Mouse (Mus musculus) frontal cortex, postnatal 10 days (tissue): Measurements from ENCODE around the gene Naa25.
"Not testable (repeated sequence)": the region's sequence is repeated elsewhere in the genome, so short reads cannot be mapped to it uniquely, and the experiment has no call there.

Experiments used
- DNase-seq, 2 experiments: peaks; one replicate each; pipeline ENCODE4 v3.0.0; 2022; ENCODE audit warnings: low spot score in 2 of 2, mixed read lengths in 1 of 2

Naa25 gene

DNA sequence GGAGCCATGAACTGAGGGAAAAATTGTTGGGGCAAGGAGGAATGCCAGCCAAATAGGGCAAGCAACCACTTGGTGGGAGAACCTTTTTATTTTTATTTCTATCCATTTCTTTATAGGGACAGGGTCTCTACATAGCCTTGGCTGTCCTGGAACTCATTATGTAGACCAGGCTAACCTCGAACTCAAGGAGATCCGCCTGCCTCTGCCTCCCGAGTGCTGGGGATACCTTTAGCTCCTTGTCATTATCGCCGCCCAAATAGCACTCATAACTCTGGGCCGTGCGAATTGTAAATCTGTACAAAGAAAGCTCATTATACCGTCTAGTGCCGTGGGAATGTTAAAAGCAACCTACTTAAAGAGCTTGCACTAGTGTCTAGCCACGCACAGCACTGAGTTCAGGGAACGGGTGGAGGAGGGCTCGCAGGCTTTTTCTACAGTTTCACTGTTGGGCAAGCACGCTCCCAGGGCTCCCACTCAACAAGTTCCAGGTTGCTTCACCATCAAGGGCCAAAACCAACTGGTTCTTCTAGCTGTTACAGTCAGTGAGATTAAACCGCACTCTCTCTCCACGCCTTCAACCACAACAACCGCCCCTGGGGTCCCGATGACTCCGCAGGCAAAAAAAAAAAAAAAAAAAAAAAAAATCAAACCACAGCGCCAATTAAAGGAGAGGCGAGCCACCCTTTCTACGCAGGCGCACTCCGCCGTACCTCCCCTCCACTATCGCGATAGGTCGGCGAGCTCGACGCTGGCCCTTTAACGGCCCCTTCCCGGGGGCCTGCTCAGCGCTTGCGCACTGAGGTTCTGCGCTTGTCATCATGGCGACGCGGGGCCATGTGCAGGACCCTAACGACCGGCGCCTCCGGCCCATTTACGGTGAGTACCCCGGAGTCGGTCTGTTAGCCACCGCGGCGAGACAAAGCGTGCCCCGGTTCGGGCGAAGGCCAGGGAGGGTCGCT, at the start of gene Naa25:
Gene Naa25, plus strand, starts transcription at position 750 of the 959 bp plus-strand sequence.
- DNase-seq: peak; percentile 90 to 93

DNA sequence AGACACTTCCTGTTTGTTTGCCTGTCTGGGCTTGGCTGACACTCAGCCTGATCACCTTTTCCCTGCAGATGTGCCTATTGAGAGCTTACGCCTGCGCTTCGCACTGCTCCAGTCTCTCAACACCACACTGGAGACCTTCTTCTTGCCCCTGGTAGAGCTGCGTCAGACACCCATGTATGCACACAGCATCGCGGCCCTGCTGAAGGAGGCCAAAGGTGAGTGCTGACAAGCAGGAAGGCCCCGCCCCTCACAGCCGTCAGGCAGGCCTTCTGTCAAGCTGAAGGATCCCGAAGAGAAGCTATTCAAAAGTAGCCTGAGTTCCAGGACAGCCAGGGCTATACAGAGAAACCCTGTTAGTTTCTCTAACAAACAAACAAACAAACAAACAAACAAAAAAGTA, 38.5 kb upstream of the Naa25 start:
- no peak for DNase-seq

DNA sequence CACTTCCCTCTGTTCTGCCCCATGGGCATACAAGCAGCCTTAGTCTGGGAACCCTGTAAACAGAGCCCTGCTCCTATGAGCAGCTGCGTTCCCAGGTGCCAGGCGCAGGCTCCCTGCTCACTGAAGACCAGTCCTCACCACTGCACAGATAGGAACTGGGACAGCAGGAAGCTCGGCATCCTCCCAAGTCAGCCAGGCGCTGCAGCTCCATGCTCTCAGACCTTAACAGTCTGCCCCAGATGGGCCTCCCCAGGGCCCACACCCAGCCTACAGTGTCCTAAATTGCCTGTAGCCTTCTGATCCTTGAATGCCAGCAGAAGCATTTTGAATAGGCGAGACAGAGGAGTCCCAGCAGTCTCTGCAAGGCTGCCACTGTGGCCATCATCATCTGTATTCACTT, 36.0 kb upstream of the Naa25 start:
- no peak for DNase-seq

DNA sequence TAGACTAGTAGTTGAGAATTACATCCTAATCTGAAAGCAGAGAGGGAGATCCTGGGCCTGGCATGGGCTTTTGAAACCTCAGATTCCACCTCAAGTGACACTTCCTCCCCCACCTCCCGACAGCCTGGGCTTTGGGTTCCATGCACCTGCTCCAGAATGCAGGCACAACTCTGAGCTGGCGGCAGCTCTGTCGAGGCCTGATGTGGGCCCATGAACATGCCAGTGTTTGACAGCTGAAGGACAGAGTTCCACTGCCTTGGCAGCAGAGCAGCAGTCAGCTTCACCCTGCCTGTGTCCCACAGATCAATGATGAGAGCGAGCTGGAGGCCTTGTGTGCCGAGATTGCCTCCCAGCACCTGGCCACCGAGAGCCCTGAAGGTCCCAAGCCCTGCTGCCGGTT, 34.3 kb upstream of the Naa25 start:
- DNase-seq: no peak

DNA sequence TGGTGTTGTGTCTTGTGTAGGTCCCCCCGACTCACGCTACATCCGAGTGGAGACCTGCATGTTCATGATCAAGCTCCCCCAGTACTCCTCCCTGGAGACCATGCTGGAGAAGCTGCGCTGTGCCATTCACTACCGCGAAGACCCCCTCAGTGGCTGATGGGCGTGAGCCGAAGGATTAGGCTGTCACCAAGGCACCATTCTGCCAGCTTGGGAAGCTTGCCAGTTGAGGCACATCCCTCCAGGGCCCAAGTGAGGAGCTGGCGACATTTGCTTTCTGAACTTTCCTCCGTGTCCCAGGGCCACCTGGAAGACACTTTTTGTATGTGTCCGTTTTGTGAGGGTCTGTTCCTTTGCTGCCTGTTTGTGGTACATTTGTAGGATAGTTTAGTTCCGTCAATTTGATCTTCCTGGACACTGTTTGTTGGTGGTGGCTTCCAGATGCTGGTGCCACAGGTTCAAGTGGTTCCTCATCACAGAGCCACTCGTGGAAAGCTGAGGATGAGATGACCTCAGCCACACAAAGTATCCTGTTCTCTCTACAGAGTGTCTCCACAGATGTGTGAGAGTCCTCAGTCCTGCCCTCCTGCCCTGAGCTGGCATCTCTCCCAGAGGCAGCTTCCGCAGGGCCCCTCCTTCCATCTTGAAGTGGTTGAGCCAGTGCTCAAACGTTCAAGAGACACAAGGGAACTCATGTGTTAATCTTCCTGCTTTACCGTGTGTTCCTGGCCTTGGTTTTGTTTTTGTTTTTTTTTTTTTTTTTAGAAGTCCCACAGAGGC, 31.1 kb upstream of the Naa25 start:
- no peak for DNase-seq

DNA sequence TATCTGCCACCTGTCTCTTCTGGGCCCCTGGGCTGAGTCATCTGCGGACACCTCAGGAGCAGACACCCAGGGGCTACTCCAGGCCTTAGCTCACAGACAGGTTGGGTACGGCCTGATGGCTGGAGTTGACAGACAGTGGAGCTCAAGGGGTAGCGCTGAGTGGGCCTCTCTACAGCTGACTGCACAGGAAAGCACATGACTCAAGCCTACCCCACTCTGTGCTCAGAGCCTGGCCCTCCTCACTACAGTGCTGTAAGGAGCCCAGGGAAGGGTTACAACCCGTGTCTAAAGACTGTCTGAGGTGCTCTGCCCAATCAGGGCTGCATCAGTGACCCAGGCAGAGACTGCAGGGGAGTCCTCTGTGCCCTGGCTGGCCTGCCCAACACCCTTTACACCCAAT, 30.5 kb upstream of the Naa25 start:
- DNase-seq: no peak

DNA sequence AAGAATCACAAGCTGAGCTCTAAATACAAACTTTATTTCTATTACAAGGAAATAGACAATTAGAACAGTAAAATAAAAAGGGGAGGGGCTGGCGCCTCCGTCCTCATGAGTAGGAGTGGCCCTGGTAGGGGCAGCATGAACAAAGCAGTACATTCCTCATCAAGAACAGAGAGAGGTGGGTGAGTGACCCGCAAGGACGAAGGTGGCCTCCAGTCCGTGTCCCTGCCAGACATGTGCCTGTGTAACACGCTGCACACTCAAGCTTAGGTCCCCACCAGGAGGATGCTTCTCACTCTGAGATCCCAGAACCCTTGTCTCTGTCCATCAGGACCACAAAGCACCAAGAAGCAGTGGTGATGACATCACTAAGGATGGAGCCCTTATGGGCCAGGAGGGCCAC, 26.0 kb upstream of the Naa25 start:
- DNase-seq: no peak

DNA sequence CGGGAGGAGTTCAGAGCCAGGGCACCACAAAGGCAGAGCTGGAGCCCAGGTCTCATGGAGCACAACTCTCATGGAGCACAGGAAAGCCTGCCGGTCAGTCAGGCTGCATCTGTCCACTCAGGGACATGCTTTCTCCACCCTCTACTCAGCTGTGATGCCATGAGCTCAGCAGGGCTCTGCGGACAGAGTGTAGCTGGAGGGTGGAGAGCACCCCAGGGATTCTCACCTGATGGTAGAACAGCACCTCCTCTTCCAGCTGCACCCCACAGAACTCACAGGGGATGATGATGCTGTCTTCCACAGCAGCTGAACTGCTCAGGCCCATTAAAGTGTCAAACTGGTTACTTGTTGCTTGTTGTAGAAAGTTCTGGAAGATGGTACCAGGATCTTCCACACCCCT, 22.9 kb upstream of the Naa25 start:
- DNase-seq: no peak

DNA sequence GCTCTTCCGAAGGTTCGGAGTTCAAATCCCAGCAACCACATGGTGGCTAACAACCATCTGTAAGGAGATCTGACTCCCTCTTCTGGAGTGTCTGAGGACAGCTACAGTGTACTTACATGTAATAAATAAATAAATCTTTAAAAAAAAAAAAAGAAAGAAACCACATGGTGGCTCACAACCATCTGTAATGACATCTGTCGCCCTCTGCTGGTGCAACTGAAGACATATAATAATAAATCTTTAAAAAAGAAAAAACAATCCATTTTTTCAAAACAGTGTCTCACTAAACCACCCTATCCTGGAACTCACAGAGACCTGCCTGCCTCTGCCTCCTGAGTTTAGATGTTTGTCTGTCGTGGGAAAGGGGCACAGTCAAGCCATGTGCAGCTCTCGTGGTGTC, 20.8 kb upstream of the Naa25 start:
- DNase-seq: not testable (repeated sequence)

DNA sequence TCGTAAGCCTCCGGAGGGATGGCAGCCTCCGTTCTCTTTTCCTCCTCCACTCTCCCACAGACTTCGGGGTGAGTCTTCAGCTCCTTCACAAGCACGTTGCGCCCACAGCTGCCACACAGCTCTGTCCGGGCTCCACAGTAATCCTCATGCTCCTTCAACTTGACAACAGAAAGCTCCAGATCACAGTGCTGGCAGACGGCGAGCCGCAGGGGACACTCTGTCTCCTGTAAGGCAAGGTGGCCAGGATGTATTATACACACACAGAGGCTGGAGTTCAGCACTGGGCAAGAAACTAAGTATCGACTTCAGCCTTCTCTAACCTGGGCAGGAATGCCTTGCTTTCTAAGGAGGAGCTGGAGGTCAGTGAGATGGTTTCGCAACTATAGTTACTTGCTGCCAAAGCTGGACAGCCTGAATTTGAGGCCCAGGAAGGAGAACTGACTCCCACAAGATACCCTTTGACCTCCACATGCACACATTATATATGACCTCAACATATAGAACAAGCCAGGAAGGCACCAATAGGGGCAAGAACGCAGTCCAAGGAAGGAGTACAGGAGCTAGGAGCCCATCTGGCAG, 19.0 kb upstream of the Naa25 start:
- no peak for DNase-seq

DNA sequence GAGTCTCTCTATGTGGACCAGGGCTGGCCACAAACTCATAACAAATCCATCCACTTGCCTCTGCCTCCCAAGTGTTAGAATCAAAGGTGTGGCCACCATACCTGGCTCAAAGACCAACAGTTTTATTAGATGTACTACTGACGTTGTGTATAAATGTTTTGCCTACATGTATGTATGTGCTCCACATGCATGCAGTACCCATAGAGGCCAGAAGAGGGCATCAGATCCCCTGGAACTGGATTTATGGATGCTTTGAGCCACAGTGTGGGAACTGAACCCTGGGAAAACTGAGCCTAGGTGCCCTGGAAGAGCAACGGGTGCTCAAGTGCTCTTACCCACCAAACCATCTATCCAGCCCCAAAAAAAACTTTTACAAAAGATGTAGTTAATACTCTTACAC, 17.0 kb upstream of the Naa25 start:
- DNase-seq: no peak

DNA sequence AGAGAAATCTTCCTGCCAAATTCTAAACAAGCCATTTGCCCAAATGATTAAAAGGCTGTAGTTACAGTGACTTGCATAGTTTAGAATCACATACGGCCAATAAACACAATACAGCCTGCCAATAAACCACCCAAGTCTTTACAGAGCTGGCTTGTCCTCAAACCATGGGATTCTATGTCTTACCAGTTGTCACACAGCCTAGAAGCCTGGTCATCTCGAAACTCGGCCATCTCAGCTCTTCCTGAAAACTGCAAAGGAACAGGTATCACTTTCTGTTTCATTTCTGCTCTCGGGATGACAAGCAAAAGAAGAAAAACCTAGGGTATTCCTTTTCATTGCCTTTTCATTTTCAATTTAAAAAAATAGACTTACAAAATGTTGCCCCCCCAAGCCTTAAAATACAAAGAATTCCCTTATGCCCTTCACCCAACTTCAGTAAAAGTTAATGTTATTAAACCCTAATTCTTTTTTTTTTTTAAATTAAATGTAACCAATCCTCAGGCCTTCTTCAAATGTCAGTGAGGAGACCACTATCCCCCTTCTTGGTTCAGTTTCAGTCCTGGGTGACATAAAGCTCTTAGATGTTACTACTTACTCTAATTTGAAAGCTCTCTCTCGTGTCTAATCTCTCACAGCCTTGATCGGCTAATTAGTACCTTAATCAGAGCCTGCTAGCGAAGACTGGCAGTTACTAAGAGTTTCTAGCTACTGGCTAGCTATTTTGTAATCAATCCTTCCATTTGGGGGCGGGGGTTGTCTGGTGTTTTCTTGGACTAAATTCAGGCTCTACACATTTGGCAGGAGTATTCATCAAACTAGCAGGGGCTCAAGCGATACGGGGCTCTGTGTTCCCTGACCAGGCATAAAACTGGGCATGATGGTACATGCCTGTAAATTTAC, 13.6 kb upstream of the Naa25 start:
- no peak for DNase-seq

DNA sequence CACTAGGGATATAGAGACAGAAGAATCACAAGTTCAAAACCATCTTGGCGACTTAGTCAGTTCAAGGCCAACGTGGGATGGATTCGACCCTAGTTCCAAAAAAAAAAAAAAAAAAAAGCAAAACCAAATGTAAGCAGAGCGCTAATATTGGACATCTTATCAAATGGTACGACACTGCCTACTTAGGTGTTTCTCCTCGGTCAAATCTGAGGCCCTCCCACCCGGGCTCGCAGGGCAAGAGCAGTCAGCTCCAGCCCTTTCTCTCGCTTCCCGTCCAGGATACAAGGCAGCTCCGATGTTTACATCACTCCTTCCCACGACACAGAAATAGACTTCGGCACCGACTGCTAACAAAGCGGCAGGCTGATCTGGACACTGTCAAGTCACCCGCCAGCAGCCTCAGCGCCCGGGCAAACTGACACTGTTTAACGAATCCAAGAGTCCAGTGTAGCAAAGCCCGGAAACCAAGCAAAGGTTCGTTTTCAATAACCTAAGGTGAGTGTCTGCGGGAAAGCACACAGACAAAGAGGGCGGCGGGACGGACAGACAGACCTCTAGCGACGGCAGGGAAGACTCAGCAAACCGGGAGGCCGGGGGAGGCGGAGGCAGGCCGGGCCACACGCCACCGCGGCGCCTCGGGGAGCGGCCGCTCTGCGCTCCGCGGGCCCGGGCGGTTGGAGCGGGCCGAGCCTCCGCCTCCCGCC, 12.8 kb upstream of the Naa25 start:
- DNase-seq: no peak

DNA sequence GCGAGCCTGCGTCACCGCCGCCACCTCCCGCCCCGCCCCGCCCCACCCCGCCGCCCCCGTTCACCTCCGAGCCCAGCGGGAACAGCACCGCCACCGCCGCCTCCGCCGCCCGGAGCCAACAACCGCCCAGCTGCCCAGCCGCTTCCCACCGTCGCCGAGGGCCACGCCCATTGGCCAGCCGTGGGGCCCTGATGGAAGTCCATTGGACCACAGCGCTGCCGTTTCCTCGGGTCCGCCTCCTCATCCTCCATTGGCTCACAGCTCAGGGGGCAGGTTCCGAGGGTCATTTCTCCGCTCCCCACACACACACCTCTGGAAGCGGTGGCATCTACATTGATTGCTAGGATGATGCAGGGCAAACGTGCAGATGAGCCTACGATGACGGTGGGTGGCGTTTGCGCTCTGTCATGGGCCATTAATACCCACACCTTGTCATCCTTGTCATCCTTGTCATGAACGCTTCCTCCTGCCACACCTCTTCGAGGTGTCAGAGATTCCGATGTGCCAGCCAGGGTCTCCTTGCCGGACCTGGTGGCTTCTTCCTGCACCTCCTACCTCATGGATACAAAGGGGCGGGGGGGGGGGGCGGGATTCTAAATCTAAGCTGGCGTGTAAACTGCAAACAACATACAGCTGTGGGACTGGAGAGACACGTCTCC, 12.1 kb upstream of the Naa25 start, which contains the start of gene Trafd1:
Gene Trafd1, minus strand, starts transcription at position 172 of the 659 bp plus-strand sequence.
- peak; percentile 92 to 93 for DNase-seq

DNA sequence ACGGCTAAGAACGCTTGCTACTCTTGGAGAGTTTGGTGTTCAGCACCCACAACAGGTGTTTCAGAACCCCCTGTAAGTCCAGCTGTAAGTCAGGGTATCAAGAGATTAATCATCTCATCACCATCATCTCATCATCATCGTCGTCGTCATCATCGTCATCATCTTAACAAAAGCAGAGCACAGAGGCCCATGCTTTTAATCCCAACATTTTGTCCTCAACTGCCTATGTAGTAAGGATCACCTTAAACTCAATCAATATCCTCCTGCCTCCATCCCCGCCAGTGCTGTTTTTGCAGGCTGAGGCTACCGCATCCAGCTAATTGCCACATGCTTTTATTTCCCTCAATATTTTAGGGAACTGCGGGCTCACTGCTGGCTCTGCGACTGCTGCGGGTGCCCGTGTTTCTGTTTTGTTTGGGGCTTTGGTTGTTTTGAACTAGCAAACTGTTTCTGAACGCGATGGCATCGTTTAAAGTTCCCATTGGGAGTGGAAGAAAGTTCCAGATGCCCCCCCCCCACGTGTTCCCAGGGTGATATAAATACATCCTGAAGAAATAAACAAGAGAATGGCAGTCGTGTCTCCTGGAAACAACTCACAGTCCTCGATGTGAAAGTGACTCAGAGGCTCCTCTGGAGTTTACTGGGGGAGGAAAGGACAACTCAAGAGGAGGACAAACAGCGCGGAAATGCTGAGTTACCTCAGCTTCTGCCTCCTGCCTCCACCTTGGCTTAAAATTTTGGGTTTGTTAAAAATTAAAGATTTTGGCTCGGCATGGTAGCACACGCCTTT, 11.4 kb upstream of the Naa25 start:
- DNase-seq: no peak

DNA sequence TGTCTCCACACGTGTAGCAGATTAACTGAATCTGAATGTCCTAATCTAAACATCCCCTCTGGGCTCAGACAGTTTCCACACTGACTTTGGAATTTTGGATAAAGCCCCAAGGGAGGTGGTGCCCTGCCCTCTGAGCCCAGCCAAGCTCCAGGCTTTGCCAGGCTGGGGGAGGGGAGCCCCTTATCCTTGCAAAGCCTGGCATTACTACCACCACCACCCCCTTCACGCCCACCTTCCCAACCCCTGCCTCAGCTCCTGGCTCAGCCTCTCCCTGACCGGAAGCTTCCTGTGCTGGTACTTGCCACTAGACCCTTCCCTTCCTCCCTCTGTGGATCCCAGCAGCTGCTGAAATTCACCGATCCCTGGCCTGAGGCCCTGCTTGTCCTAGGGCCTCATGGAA, 10.6 kb upstream of the Naa25 start:
- DNase-seq: no peak

DNA sequence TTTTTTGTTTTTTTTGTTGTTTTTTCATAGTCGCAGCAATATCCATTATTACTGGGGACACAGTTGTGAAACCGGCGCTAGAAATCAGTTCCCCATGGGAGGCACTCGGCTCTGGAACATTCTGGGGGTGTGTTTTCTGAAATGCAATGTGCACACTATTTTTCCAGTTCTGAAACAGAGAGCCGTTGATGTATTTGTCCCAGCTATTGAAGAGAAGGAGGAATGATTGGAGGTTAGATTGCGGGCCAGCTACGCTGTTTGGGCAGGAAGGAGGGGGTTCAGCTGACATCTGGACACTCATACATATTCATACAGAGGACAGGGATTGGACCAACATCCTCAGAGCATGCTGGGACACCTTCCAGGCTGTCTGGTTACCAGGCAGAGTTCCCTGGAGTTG, 8.6 kb upstream of the Naa25 start:
- DNase-seq: no peak

DNA sequence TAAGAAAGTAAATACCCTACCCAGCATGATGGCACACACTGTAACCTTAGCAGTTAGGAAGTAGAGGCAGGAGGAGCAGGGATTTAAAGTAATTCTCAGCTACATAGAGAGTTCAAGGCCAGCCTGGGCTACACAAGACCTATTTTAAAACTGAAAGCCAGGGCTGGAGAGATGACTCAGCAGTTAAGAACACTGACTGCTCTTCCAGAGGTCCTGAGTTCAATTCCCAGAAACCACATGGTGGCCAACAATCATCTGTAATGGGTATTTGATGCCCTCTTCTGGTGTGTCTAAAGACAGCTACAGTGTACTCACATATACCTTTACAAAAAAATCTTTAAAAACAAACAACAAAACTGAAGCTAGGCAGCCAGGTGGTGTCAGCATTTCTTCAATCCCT, 8.0 kb upstream of the Naa25 start:
- DNase-seq: no peak

DNA sequence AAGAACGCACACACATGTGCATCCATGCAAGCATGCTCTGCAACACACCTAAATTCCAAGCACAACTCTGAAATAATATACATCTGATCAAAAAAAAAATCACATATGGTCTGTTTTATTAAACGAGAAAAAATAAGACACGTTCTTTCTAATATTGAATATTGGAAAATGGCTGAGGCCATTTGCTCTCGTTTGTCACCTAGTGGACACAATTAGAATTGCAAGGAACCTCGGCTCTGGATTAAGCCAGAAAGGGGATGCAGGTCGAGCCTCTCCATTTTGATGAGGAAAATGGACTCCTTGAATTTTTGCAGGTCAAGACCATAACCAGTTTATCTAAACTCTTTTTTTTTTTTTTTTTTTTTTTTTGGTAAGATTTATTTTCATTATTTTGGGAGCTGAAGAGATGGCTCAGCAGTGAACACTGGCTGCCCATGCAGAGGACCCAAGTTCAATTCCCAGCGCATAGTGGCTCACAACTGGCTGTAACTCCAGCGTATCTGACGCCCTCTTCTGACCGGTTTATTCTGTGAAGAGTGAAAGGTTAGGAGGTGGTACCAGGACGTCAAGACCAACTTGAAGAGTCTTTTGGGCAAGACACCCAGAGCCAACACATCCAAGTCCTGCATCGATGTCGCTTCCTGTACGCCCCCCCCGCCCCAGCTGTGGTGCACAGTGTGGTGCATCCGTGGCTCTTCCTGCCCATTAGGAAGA, 4.9 kb upstream of the Naa25 start:
- no peak for DNase-seq
